Mouse (Mus musculus): Measurements from ENCODE around the gene Spns2.

Spns2 gene

DNA sequence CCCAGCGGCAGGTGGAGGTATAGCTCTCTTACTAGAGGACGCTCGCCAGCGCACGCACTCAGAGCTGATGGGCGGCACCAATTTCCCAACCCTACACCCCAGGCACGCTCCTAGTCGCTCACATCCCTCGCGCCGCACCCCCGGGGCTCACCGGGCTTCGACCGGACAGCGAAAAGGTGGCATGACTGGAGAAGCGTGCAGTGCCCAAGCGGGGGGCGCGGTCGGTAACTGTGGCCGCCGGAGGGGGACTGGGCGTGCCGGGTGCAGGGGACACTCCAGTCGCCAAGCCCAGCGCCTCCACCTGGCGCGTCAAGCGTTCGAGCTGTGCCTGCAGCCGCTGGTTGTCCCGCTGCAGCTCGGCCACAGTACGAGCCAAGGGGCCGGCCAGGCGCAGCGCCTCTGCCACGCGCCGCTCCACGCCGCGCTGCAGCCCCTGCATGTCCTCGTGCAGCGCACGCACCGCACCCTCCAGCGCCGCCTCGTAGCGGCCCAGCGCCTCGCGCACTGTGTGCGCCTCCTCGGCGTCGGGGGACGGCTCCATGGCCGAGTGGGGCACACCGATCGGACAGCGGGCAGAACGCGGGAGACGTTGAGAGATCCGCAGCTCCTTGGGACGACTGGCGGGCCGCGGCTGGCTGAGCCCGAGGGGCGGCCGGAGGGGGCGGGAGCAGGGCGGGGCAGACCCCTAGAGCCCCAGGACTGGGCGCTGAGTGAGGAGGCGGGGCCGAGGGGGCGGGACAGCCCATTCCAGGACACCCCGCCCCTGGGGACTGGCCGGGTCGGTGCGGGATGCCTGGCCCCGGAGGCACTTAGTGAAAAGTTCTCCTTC, 78.4 kb downstream of the Spns2 start, which contains the start of gene Smtnl2:
Gene Smtnl2, minus strand, starts transcription at position 621 of the 829 bp plus-strand sequence.
- peak; percentile 8 for DNase-seq (ENCODE audit: low read depth, low spot score)

DNA sequence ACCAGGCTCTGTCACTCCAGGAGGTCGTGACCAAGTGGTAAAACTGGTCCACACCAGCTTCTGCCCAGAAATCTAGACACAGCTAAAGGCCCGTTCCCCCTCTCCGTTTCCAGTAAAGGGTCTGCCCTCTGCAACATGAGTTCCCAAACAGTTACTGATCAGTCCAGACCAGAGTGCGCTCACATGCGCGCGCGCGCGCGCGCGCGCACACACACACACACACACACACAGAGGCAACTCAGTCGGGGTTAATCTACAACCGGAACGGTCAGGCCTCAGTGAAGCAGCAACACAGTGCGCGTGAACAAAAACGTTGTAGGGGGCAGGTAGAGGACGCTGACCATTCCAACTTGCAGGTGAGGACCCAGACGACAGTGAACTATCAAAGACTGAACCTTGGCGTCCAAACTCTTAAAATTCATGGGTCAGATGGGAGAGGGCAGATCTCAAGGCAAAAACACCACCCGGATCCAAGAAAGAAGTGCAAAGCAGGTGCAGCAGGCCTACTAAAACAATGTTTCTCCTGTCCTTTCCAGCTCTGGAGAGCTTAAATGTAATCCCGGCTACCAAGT, 79.1 kb downstream of the Spns2 start:
- DNase-seq (ENCODE audit: low read depth, low spot score), result no peak

DNA sequence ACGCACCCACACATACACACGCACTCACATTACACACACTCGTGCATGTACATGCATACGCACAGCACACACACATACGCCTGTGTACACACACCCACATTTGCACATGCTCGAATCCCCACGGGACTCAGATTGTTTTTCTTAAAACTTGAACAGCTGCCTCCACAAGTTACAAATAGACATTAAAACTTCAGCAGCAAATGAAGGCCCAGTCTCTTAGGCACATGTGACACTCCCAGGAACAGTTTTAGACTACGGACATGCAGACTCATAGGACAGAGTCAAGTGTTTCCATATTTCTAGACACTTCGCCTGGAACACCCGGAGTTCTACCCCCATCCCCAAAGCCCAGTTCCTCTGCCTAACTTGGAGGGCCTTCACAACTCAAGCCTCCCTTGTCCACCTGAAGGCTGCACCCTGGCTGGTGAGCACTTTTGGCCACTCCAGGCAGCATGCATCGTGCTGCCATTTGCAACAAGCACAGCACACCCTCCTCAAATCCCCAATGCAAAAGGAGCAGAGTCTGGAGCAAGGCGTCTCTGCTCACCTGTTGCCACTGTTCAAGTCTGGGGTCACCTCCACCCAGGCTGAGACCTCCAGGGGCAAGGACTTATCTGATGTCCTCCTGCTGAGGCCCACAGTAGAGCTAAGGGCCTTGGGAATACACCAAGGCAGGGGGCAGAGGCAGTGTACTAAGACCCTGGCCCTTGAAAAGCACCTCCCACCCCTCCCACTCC, 79.9 kb downstream of the Spns2 start:
- DNase-seq (ENCODE audit: low read depth, low spot score), result no peak

GRCm38 (mm10) chr11:72408451-72409170, 81.1 kb downstream of the Spns2 start:
- DNase-seq (ENCODE audit: low read depth, low spot score), result no peak

GRCm38 (mm10) chr11:72407574-72407973, 82.1 kb downstream of the Spns2 start:
- no peak for DNase-seq (ENCODE audit: low read depth, low spot score)

DNA sequence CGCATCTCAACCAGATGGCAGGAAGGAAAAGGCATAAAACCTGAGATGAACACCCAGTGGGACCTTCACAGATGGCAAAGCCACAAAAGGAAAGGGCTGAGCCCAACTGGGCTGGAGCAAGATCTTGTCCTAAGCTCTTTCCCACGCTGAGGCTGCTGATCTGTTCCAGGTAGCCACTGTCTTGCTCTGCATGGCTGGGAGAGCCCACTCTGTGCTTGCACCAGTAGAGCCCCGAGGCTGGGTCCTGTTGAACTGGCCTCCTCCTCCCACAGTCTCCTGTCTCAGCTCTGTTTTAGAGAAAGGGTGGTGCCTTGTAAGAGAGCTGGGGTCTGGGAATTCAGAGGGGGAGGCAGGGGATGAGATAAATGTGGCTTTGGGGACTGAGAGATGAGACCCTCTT, 82.6 kb downstream of the Spns2 start:
- no peak for DNase-seq (ENCODE audit: low read depth, low spot score)

DNA sequence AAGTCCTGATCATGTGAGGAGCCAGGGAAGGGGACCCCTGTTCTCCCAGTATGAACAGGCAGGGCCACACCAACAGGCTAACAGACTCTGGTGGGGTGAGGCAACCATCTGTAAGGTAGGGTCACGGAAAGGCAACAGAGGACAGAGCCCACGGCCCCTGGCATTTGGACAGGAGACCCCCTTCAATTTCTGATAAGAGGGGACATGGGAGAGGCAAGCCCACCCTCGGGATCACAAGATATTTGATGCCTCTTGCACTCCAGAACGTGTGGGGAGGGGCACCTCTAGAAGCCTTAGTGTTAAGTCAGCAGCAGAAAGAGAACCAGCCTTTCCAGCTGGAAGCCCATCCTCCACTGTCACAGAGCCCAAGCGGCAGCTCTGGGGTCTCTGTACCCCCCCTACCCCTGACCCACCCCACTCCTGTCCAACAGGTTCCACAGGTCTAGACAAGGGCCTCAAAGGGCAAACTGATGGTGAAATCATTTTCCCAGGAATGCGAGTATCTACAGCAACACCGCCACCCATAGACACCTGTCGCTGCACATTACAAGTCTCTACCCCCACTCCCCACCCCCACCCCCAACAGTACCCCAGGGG, 83.5 kb downstream of the Spns2 start:
- DNase-seq (ENCODE audit: low read depth, low spot score), result no peak

GRCm38 (mm10) chr11:72405532-72405931, 84.2 kb downstream of the Spns2 start:
- no peak for DNase-seq (ENCODE audit: low read depth, low spot score)

- no peak for DNase-seq (ENCODE audit: low read depth, low spot score)
Observed at GRCm38 (mm10) chr11:72402969-72403368, 86.7 kb downstream of the Spns2 start.

- no peak for DNase-seq (ENCODE audit: low read depth, low spot score)
Observed at GRCm38 (mm10) chr11:72402017-72402416, 87.7 kb downstream of the Spns2 start.

Measured in CD4-positive, CD25-positive, alpha-beta regulatory T cell, adult 2 months (primary cell).